Mouse (Mus musculus) hindbrain, embryonic 10.5 days (tissue): ENCODE data around the gene Il25. TPM values are rescaled to one million over a fixed set of nuclear protein-coding genes. Genes with fewer than 3 reads are reported as not detected.
"Not testable (repeated sequence)": the region's sequence is repeated elsewhere in the genome, so short reads cannot be mapped to it uniquely, and the experiment has no call there.

Experiments used
- DNase-seq: peaks from one replicate; pipeline ENCODE4 v3.0.0-alpha.2; 2017; ENCODE audit warnings: low spot score
- H3K27ac ChIP-seq: fragments of 300-500 bp; sonication (generic); 2 replicates; pipeline ENCODE4 v1.5.1; 2016; ENCODE audit warnings: mild to moderate bottlenecking, moderate library complexity
- H3K27me3 ChIP-seq: fragments of 300-500 bp; sonication (generic); 2 replicates; pipeline ENCODE4 v1.6.1; 2016; ENCODE audit warnings: mild to moderate bottlenecking; ENCODE audit not compliant: poor library complexity, insufficient read depth, severe bottlenecking
- H3K36me3 ChIP-seq: fragments of 300-500 bp; sonication (generic); 2 replicates; pipeline ENCODE4 v1.6.1; 2016; ENCODE audit warnings: mild to moderate bottlenecking, moderate library complexity
- H3K4me1 ChIP-seq: fragments of 300-500 bp; sonication (generic); replicated peaks from 2 replicates; pipeline ENCODE4 v1.6.1; 2016; ENCODE audit warnings: mild to moderate bottlenecking
- H3K4me3 ChIP-seq: fragments of 300-500 bp; sonication (generic); 2 replicates; pipeline ENCODE4 v1.5.1; 2016; ENCODE audit warnings: mild to moderate bottlenecking, moderate library complexity
- H3K9me3 ChIP-seq: fragments of 300-500 bp; sonication (generic); 2 replicates; pipeline ENCODE4 v1.6.1; 2016; ENCODE audit warnings: mild to moderate bottlenecking, moderate library complexity
- WGBS: fragments of 180-500 bp; shearing (Covaris S2); methylation state at CpG from one replicate; pipeline ENCODE4 v1.1.7; 2016; 5-methylcytosine and 5-hydroxymethylcytosine counted together
- polyA plus RNA-seq: library from polyadenylated mRNA; unstranded; fragments of >200 nt; fragmentation: Nextera tagmentation; extraction: Ambion mirVana; gene quantifications from 2 replicates; pipeline ENCODE4 v1.2.1, GENCODE M21; 2016

Gene Il25
- polyA plus RNA-seq, 1 experiment from 2014 or later, result 0.24 TPM

- Histone ChIP-seq H3K27me3 (no peaks in the 10 kb centered on the region; the same call in 1 of the 2 replicates), H3K9me3 (no peaks in the 10 kb centered on the region), H3K27ac (no peak overlapping the region), H3K4me3 (no peak overlapping the region), H3K4me1 (peaks cover 10% of the 10 kb centered on the region), H3K36me3 (no peaks in the 10 kb centered on the region)
- 87% methylated on average over 7 of the region's 7 CpGs for WGBS
- DNase-seq, result no peak
Measured at GRCm38 (mm10) chr14:54962714-54963113, 30.2 kb downstream of the Il25 start.

- Histone ChIP-seq H3K27ac (no peak overlapping the region), H3K9me3 (no peaks in the 10 kb centered on the region), H3K36me3 (no peaks in the 10 kb centered on the region), H3K4me1 (peaks cover 10% of the 10 kb centered on the region), H3K27me3 (no peaks in the 10 kb centered on the region; the same call in 1 of the 2 replicates), H3K4me3 (no peak overlapping the region)
- DNase-seq, result no peak
- 85% methylated on average over 11 of the region's 11 CpGs for WGBS
Measured at GRCm38 (mm10) chr14:54963727-54964126, 31.2 kb downstream of the Il25 start.

GRCm38 (mm10) chr14:54965044-54965443, 32.5 kb downstream of the Il25 start:
- WGBS, result 82% methylated on average over 15 of the region's 15 CpGs
- no peak overlapping the region for H3K27ac ChIP-seq

GRCm38 (mm10) chr14:54965631-54966030, 33.1 kb downstream of the Il25 start:
- Histone ChIP-seq H3K36me3 (no peaks in the 10 kb centered on the region), H3K27me3 (no peaks in the 10 kb centered on the region; the same call in 1 of the 2 replicates), H3K9me3 (no peaks in the 10 kb centered on the region), H3K4me1 (peaks cover 6% of the 10 kb centered on the region), H3K4me3 (no peak overlapping the region), H3K27ac (no peak overlapping the region)
- WGBS, result 82% methylated on average over 6 of the region's 6 CpGs
- no peak for DNase-seq

More at GRCm38 (mm10) chr14:54965044-54965443, 32.5 kb downstream of the Il25 start:
- H3K9me3 ChIP-seq, result no peaks in the 10 kb centered on the region
- no peak overlapping the region for H3K4me3 ChIP-seq
- peaks cover 10% of the 10 kb centered on the region for H3K4me1 ChIP-seq
- no peak for DNase-seq
- H3K36me3 ChIP-seq, result no peaks in the 10 kb centered on the region
- H3K27me3 ChIP-seq, result no peaks in the 10 kb centered on the region; the same call in 1 of the 2 replicates

GRCm38 (mm10) chr14:54966320-54966977, 34.0 kb downstream of the Il25 start, which contains the start of gene Myh6:
Gene Myh6 (minus strand): TSS chr14:54966927.
- no peak within 1 kb of the TSS for H3K27ac ChIP-seq
- no peak for DNase-seq
- WGBS, result 77% methylated on average over 7 of the region's 7 CpGs
- H3K4me3 ChIP-seq, result no peak within 1 kb of the TSS
- H3K36me3 ChIP-seq, result no peaks in the 10 kb centered on the region
- H3K9me3 ChIP-seq, result no peaks in the 10 kb centered on the region
- H3K4me1 ChIP-seq, result no peaks in the 10 kb centered on the region
- H3K27me3 ChIP-seq, result no peaks in the 10 kb centered on the region; the same call in 1 of the 2 replicates

GRCm38 (mm10) chr14:54967874-54968273, 35.4 kb downstream of the Il25 start:
- H3K4me1 ChIP-seq, result no peaks in the 10 kb centered on the region
- H3K27ac ChIP-seq, result no peak overlapping the region
- no peaks in the 10 kb centered on the region for H3K9me3 ChIP-seq
- DNase-seq, result no peak
- no peaks in the 10 kb centered on the region for H3K27me3 ChIP-seq
- no peaks in the 10 kb centered on the region for H3K36me3 ChIP-seq
- WGBS, result 85% methylated on average over 3 of the region's 3 CpGs
- no peak overlapping the region for H3K4me3 ChIP-seq

- Histone ChIP-seq H3K36me3 (no peaks in the 10 kb centered on the region), H3K4me3 (no peak overlapping the region), H3K27me3 (no peaks in the 10 kb centered on the region), H3K4me1 (peaks cover 1% of the 10 kb centered on the region), H3K27ac (no peak overlapping the region), H3K9me3 (no peaks in the 10 kb centered on the region)
- no peak for DNase-seq
Measured at GRCm38 (mm10) chr14:54968344-54968743, 35.8 kb downstream of the Il25 start.

GRCm38 (mm10) chr14:54972786-54973185, 40.3 kb downstream of the Il25 start:
- DNase-seq, H3K9me3 ChIP-seq, H3K27me3 ChIP-seq, H3K27ac ChIP-seq, H3K4me3 ChIP-seq, H3K36me3 ChIP-seq: not testable (repeated sequence)
- H3K4me1 ChIP-seq, result peaks cover 20% of the 10 kb centered on the region
- WGBS, result 92% methylated on average over 11 of the region's 11 CpGs

GRCm38 (mm10) chr14:54974068-54974791, 41.7 kb downstream of the Il25 start:
- no peak overlapping the region for H3K4me3 ChIP-seq
- DNase-seq, result no peak
- H3K9me3 ChIP-seq, result no peaks in the 10 kb centered on the region
- H3K27me3 ChIP-seq, result peaks cover 3% of the 10 kb centered on the region; the same call in 1 of the 2 replicates
- no peaks in the 10 kb centered on the region for H3K36me3 ChIP-seq
- WGBS, result 77% methylated on average over 6 of the region's 6 CpGs
- peaks cover 20% of the 10 kb centered on the region for H3K4me1 ChIP-seq
- H3K27ac ChIP-seq, result peak overlapping the region; percentile 69

- Histone ChIP-seq H3K27ac (no peak within 1 kb of the TSS), H3K9me3 (no peaks in the 10 kb centered on the region), H3K27me3 (peaks cover 3% of the 10 kb centered on the region; the same call in 1 of the 2 replicates), H3K4me3 (no peak within 1 kb of the TSS), H3K36me3 (no peaks in the 10 kb centered on the region), H3K4me1 (peaks cover 20% of the 10 kb centered on the region)
- 86% methylated on average over 1 of the region's 1 CpGs for WGBS
- DNase-seq, result no peak
Measured at GRCm38 (mm10) chr14:54976633-54977032, 44.1 kb downstream of the Il25 start, which contains the start of gene Gm17428. Gene Gm17428 (plus strand): TSS chr14:54976933.

GRCm38 (mm10) chr14:54978664-54979063, 46.2 kb downstream of the Il25 start:
- Histone ChIP-seq H3K27ac (no peak overlapping the region), H3K4me1 (peaks cover 15% of the 10 kb centered on the region), H3K9me3 (no peaks in the 10 kb centered on the region), H3K36me3 (no peaks in the 10 kb centered on the region), H3K4me3 (no peak overlapping the region), H3K27me3 (peaks cover 3% of the 10 kb centered on the region; the same call in 1 of the 2 replicates)
- DNase-seq, result no peak
- 86% methylated on average over 8 of the region's 8 CpGs for WGBS

GRCm38 (mm10) chr14:54981934-54982333, 49.4 kb downstream of the Il25 start:
- Histone ChIP-seq H3K27ac (no peak overlapping the region), H3K27me3 (no peaks in the 10 kb centered on the region), H3K4me1 (no peaks in the 10 kb centered on the region), H3K36me3 (no peaks in the 10 kb centered on the region), H3K4me3 (no peak overlapping the region), H3K9me3 (no peaks in the 10 kb centered on the region)
- DNase-seq, result no peak
- 98% methylated on average over 7 of the region's 7 CpGs for WGBS
